Mouse (Mus musculus) spleen, postnatal 14 days (tissue): ENCODE measurements around the gene Ftsj3.

Experiments
- DNase-seq, 2 experiments: peaks; one replicate each; pipeline ENCODE4 v3.0.0; 2021 to 2022; ENCODE audit warnings: low spot score in 2 of 2

Ftsj3 gene

GRCm38 (mm10) chr11:106255685-106256451 is at the start of gene Ftsj3, which contains the start of gene Psmc5:
Gene Ftsj3, minus strand, starts transcription at chr11:106256079.
Gene Psmc5, plus strand, starts transcription at chr11:106256154.
- DNase-seq = peak; percentile 96 to 98

GRCm38 (mm10) chr11:106305348-106306064 is 49.6 kb upstream of the Ftsj3 start:
- no peak for DNase-seq

- DNase-seq = peak; percentile 52 to 66
These were observed 46.8 kb upstream of the Ftsj3 start for GRCm38 (mm10) chr11:106302634-106303033.

- DNase-seq = no peak
These were observed 45.9 kb upstream of the Ftsj3 start, which contains the start of gene Gh for GRCm38 (mm10) chr11:106301765-106302164. Gene Gh, minus strand, starts transcription at chr11:106301865.

GRCm38 (mm10) chr11:106291861-106292260 is 36.0 kb upstream of the Ftsj3 start:
- no peak for DNase-seq

- no peak for DNase-seq
These were observed 34.5 kb upstream of the Ftsj3 start for GRCm38 (mm10) chr11:106290376-106290775.

- no peak for DNase-seq
These were observed 33.5 kb upstream of the Ftsj3 start for GRCm38 (mm10) chr11:106289369-106289768.

GRCm38 (mm10) chr11:106286987-106287386 is 31.1 kb upstream of the Ftsj3 start:
- no peak for DNase-seq

GRCm38 (mm10) chr11:106286206-106286605 is 30.3 kb upstream of the Ftsj3 start:
- no peak for DNase-seq

GRCm38 (mm10) chr11:106284126-106284525 is 28.2 kb upstream of the Ftsj3 start:
- DNase-seq = no peak

GRCm38 (mm10) chr11:106283371-106283770 is 27.5 kb upstream of the Ftsj3 start:
- DNase-seq = no peak

- DNase-seq = no peak
These were observed 26.6 kb upstream of the Ftsj3 start for GRCm38 (mm10) chr11:106282452-106282851.

GRCm38 (mm10) chr11:106276454-106276853 is 20.6 kb upstream of the Ftsj3 start, which contains the start of gene Tcam1:
Gene Tcam1, plus strand, starts transcription at chr11:106276672.
- peak; percentile 83 to 93 for DNase-seq

GRCm38 (mm10) chr11:106274971-106275411 is 19.1 kb upstream of the Ftsj3 start:
- DNase-seq = no peak

- DNase-seq = no peak
These were observed 18.5 kb upstream of the Ftsj3 start for GRCm38 (mm10) chr11:106274374-106274773.

- DNase-seq = no peak
These were observed 17.9 kb upstream of the Ftsj3 start for GRCm38 (mm10) chr11:106273811-106274210.

GRCm38 (mm10) chr11:106273311-106273684 is 17.4 kb upstream of the Ftsj3 start:
- DNase-seq = peak in 1 of 2 experiments; percentile 28

GRCm38 (mm10) chr11:106272644-106273310 is 16.9 kb upstream of the Ftsj3 start, which contains the start of gene Smarcd2:
Gene Smarcd2, minus strand, starts transcription at chr11:106272972.
- peak; percentile 98 for DNase-seq

- peak; percentile 47 to 51 for DNase-seq
These were observed 16.1 kb upstream of the Ftsj3 start for GRCm38 (mm10) chr11:106271794-106272643.

GRCm38 (mm10) chr11:106271131-106271793 is 15.4 kb upstream of the Ftsj3 start:
- DNase-seq = no peak

- DNase-seq = no peak
These were observed 13.2 kb upstream of the Ftsj3 start for GRCm38 (mm10) chr11:106269060-106269431.
